Mouse (Mus musculus) layer of hippocampus, adult 9-11 months (tissue): ENCODE results near the gene Nrxn3.

Experiments used
- DNase-seq: peaks from one replicate; pipeline ENCODE4 v3.0.0; 2022

Nrxn3 gene

GRCm38 (mm10) chr12:89982445-89982844, 1259.8 kb downstream of the Nrxn3 start:
- DNase-seq: no peak

GRCm38 (mm10) chr12:89983399-89983798, 1260.7 kb downstream of the Nrxn3 start:
- DNase-seq: no peak

GRCm38 (mm10) chr12:89986219-89986618, 1263.5 kb downstream of the Nrxn3 start:
- DNase-seq: no peak

- DNase-seq: no peak
Measured at GRCm38 (mm10) chr12:89993273-89993672, 1270.6 kb downstream of the Nrxn3 start.

GRCm38 (mm10) chr12:89995392-89995791, 1272.7 kb downstream of the Nrxn3 start:
- DNase-seq: no peak

GRCm38 (mm10) chr12:90010280-90010679, 1287.6 kb downstream of the Nrxn3 start:
- DNase-seq: no peak

GRCm38 (mm10) chr12:90013958-90014357, 1291.3 kb downstream of the Nrxn3 start:
- DNase-seq: no peak

- no peak for DNase-seq
Measured at GRCm38 (mm10) chr12:90027023-90027422, 1304.3 kb downstream of the Nrxn3 start.

GRCm38 (mm10) chr12:90041038-90041437, 1318.4 kb downstream of the Nrxn3 start:
- DNase-seq: no peak

- DNase-seq: no peak
Measured at GRCm38 (mm10) chr12:90056256-90056655, 1333.6 kb downstream of the Nrxn3 start.

- DNase-seq: peak; percentile 50
Measured at GRCm38 (mm10) chr12:90059786-90060185, 1337.1 kb downstream of the Nrxn3 start.

- peak; percentile 6 for DNase-seq
Measured at GRCm38 (mm10) chr12:90061312-90061711, 1338.6 kb downstream of the Nrxn3 start.

- DNase-seq: no peak
Measured at GRCm38 (mm10) chr12:90062219-90062618, 1339.5 kb downstream of the Nrxn3 start.

- DNase-seq: no peak
Measured at GRCm38 (mm10) chr12:90063443-90063842, 1340.8 kb downstream of the Nrxn3 start.

- peak; percentile 15 for DNase-seq
Measured at GRCm38 (mm10) chr12:90085862-90086261, 1363.2 kb downstream of the Nrxn3 start.

GRCm38 (mm10) chr12:90095754-90096153, 1373.1 kb downstream of the Nrxn3 start:
- DNase-seq: no peak

GRCm38 (mm10) chr12:90113351-90113791, 1390.7 kb downstream of the Nrxn3 start:
- peak; percentile 24 for DNase-seq

GRCm38 (mm10) chr12:90131927-90132869, 1409.5 kb downstream of the Nrxn3 start:
- no peak for DNase-seq

- peak; percentile 77 for DNase-seq
Measured at GRCm38 (mm10) chr12:90142011-90142410, 1419.3 kb downstream of the Nrxn3 start.

GRCm38 (mm10) chr12:90144247-90144646, 1421.6 kb downstream of the Nrxn3 start:
- DNase-seq: peak; percentile 19

GRCm38 (mm10) chr12:90158131-90158772, 1435.6 kb downstream of the Nrxn3 start:
- no peak for DNase-seq

- DNase-seq: no peak
Measured at GRCm38 (mm10) chr12:90159911-90160310, 1437.2 kb downstream of the Nrxn3 start.

- DNase-seq: no peak
Measured at GRCm38 (mm10) chr12:90166118-90166517, 1443.4 kb downstream of the Nrxn3 start.

- DNase-seq: no peak
Measured at GRCm38 (mm10) chr12:90181566-90181965, 1458.9 kb downstream of the Nrxn3 start.
